Mouse (Mus musculus) kidney, embryonic 16.5 days (tissue): ENCODE results near the gene Olfr1513. TPM values are rescaled to one million over a fixed set of nuclear protein-coding genes. Genes with fewer than 3 reads are reported as not detected.
"Not testable (repeated sequence)": the region's sequence is repeated elsewhere in the genome, so short reads cannot be mapped to it uniquely, and the experiment has no call there.

ENCODE experiments used
- ATAC-seq: fragments of 200-750 bp; cut with Nextera tagmentation; 2 replicates; pipeline ENCODE4 v1.8.0; 2017; ENCODE audit warnings: moderate TSS enrichment; ENCODE audit not compliant: low FRiP score, low TSS enrichment
- H3K27ac ChIP-seq: fragments of 300-500 bp; sonication (generic); 2 replicates; pipeline ENCODE4 v1.5.1; 2014; ENCODE audit warnings: low read length
- H3K27me3 ChIP-seq: fragments of 300-500 bp; sonication (generic); 2 replicates; pipeline ENCODE4 v1.6.1; 2014; ENCODE audit warnings: low read length, control low read depth, mixed read lengths; ENCODE audit not compliant: insufficient read depth
- H3K36me3 ChIP-seq: fragments of 300-500 bp; sonication (generic); 2 replicates; pipeline ENCODE4 v1.6.1; 2014; ENCODE audit warnings: low read length, control low read depth, mixed read lengths; ENCODE audit not compliant: insufficient read depth
- H3K4me1 ChIP-seq: fragments of 300-500 bp; sonication (generic); 2 replicates; pipeline ENCODE4 v1.6.1; 2014; ENCODE audit warnings: low read length, control low read depth, mixed read lengths; ENCODE audit not compliant: insufficient read depth
- H3K4me2 ChIP-seq: fragments of 300-500 bp; sonication (generic); replicated peaks from 2 replicates; pipeline ENCODE4 v1.6.1; 2014; ENCODE audit warnings: low read depth, low read length
- H3K4me3 ChIP-seq: fragments of 300-500 bp; sonication (generic); 2 replicates; pipeline ENCODE4 v1.5.1; 2014; ENCODE audit warnings: mild to moderate bottlenecking, low read length
- H3K9ac ChIP-seq: fragments of 300-500 bp; sonication (generic); replicated peaks from 2 replicates; pipeline ENCODE4 v1.6.1; 2014; ENCODE audit warnings: low read length
- H3K9me3 ChIP-seq: fragments of 300-500 bp; sonication (generic); 2 replicates; pipeline ENCODE4 v1.6.1; 2016; ENCODE audit warnings: low read length, control low read depth
- WGBS: fragments of 180-500 bp; shearing (Covaris S2); extraction: QIAGEN DNeasy Blood & Tissue Kit; methylation state at CpG from one replicate; pipeline ENCODE4 v1.1.7; 2014; 5-methylcytosine and 5-hydroxymethylcytosine counted together
- polyA plus RNA-seq: library from polyadenylated mRNA; unstranded; fragments of >200 nt; fragmentation: Nextera tagmentation; extraction: Ambion mirVana; gene quantifications from 2 replicates; pipeline ENCODE4 v1.2.1, GENCODE M21; 2015

Olfr1513 gene
- polyA plus RNA-seq = not detected in 2 replicates

DNA sequence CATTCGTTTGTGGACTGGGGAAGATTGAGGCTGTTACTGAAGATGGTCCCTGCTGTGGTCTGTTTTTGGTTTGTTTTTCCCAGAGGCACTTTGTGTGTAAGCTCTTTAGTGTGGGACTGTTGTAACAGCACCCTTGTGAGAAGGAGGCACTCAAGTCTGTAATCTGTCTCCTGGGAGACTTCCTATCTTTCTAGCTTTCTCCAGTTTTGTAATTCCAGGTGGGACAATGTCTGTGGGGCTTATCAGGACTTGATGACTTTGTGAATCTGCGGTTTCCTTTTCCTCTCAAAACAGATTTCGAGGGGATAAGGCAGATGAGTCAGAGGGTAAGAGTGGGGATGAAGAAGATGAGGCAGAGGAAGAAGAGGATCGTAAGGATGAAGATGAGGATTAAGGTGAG is at the start of gene Olfr1513:
TSS of gene Olfr1513 (minus strand) at position 101 of the 400 bp plus-strand sequence.
- no peak within 1 kb of the TSS for H3K9ac ChIP-seq
- no peaks in the 10 kb centered on the region for H3K9me3 ChIP-seq
- H3K36me3 ChIP-seq = no peaks in the 10 kb centered on the region
- no peak within 1 kb of the TSS for H3K4me2 ChIP-seq
- H3K4me1 ChIP-seq = no peaks in the 10 kb centered on the region
- no peak within 1 kb of the TSS for H3K4me3 ChIP-seq
- no peak within 1 kb of the TSS for H3K27ac ChIP-seq
- no peaks in the 10 kb centered on the region for H3K27me3 ChIP-seq
- 70% methylated on average over 4 of the region's 4 CpGs for WGBS
- no peak for ATAC-seq

DNA sequence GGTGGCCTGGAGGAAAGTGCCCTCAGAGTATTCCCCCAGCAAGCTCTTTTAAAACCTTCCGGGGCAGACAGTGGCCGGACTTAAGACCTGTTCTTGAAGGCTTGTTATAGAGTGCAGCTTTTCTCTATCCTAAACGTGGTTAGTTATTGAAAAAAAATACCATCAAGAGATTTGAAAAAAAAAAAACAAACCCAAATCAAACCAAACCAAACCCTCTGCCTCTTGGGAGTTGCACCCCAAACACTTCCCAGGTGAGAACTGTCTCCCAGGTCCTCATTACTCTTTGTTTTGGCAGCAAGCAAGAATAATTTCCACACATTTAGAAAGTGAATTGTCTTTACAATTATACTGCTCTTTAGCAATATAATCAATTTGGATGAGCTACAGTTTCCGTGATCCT is 41.1 kb upstream of the Olfr1513 start, which contains the start of gene Olfr1511:
TSS of gene Olfr1511 (minus strand) at position 101 of the 400 bp plus-strand sequence.
- no peak within 1 kb of the TSS for H3K9ac ChIP-seq
- no peak within 1 kb of the TSS for H3K4me3 ChIP-seq
- no peak for ATAC-seq
- H3K27me3 ChIP-seq = no peaks in the 10 kb centered on the region
- no peak within 1 kb of the TSS for H3K27ac ChIP-seq
- H3K9me3 ChIP-seq = no peaks in the 10 kb centered on the region
- no peaks in the 10 kb centered on the region for H3K4me1 ChIP-seq
- H3K4me2 ChIP-seq = no peak within 1 kb of the TSS
- H3K36me3 ChIP-seq = no peaks in the 10 kb centered on the region
- 79% methylated on average over 4 of the region's 4 CpGs for WGBS

GRCm38 (mm10) chr14:52390084-52390848 is 34.1 kb upstream of the Olfr1513 start:
- H3K9me3 ChIP-seq, H3K4me3 ChIP-seq, H3K4me2 ChIP-seq, H3K9ac ChIP-seq, H3K27me3 ChIP-seq, H3K36me3 ChIP-seq, H3K4me1 ChIP-seq, H3K27ac ChIP-seq: not testable (repeated sequence)
- peak; percentile 74 for ATAC-seq
- 82% methylated on average over 9 of the region's 9 CpGs for WGBS

DNA sequence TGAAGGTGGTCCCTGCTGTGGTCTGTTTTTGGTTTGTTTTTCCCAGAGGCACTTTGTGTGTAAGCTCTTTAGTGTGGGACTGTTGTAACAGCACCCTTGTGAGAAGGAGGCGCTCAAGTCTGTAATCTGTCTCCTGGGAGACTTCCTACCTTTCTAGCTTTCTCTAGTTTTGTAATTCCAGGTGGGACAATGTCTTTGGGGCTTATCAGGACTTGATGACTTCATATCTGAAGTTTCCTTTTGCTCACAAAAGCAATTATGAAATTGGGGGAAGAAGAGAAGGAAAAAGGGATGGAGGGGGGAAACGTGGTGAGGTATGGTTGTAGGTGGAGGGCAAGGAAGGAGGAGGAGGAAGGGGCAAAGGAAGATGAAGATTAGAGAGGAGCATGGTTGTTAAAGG is 22.9 kb upstream of the Olfr1513 start, which contains the start of gene Olfr1512:
TSS of gene Olfr1512 (minus strand) at position 101 of the 400 bp plus-strand sequence.
- 78% methylated on average over 2 of the region's 2 CpGs for WGBS
- Histone ChIP-seq H3K27ac (no peak within 1 kb of the TSS), H3K4me3 (no peak within 1 kb of the TSS), H3K36me3 (no peaks in the 10 kb centered on the region), H3K9me3 (no peaks in the 10 kb centered on the region), H3K4me2 (no peak within 1 kb of the TSS), H3K27me3 (no peaks in the 10 kb centered on the region), H3K4me1 (no peaks in the 10 kb centered on the region), H3K9ac (no peak within 1 kb of the TSS)
- ATAC-seq = no peak

DNA sequence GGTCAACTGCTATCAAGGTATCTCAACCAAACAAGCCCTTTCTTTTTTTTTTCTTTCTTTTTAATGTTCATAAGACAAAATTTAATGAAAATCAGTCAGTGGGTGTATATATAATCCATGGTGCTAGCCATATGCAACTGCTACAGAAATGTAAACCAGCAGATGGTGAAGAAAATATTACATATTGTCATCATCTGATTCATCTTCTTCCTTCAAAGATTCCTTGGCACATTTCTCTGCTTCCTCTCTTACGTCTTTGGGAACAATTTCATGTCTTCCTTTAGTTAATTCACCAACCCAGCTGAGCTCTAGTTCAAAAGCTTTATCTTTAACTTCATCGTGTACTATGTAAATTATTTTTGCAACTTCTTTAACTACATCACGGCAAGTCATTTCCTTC is 12.5 kb upstream of the Olfr1513 start:
- Histone ChIP-seq H3K27me3 (no peaks in the 10 kb centered on the region), H3K4me1 (no peaks in the 10 kb centered on the region), H3K36me3 (no peaks in the 10 kb centered on the region), H3K4me3 (no peak overlapping the region), H3K9ac (no peak overlapping the region), H3K9me3 (no peaks in the 10 kb centered on the region), H3K27ac (no peak overlapping the region), H3K4me2 (no peak overlapping the region)
- WGBS = 89% methylated on average over 3 of the region's 3 CpGs
- no peak for ATAC-seq

- no peaks in the 10 kb centered on the region for H3K27me3 ChIP-seq
- no peak overlapping the region for H3K9ac ChIP-seq
- H3K9me3 ChIP-seq = no peaks in the 10 kb centered on the region
- H3K4me1 ChIP-seq = no peaks in the 10 kb centered on the region
- no peak overlapping the region for H3K4me2 ChIP-seq
- no peaks in the 10 kb centered on the region for H3K36me3 ChIP-seq
- H3K27ac ChIP-seq = no peak overlapping the region
- no peak overlapping the region for H3K4me3 ChIP-seq
- 80% methylated on average over 6 of the region's 6 CpGs for WGBS
- no peak for ATAC-seq
Observed at GRCm38 (mm10) chr14:52339512-52339852, 16.7 kb downstream of the Olfr1513 start.

- no peaks in the 10 kb centered on the region for H3K4me1 ChIP-seq
- H3K4me3 ChIP-seq = peak overlapping the region; percentile 25
- no peaks in the 10 kb centered on the region for H3K9me3 ChIP-seq
- peak overlapping the region; percentile 49 for H3K4me2 ChIP-seq
- H3K27me3 ChIP-seq = no peaks in the 10 kb centered on the region
- ATAC-seq = peak; percentile 69; the same call in 1 of the 2 replicates
- no peaks in the 10 kb centered on the region for H3K36me3 ChIP-seq
- no peak overlapping the region for H3K27ac ChIP-seq
- peak overlapping the region; percentile 59 for H3K9ac ChIP-seq
- 29% methylated on average over 21 of the region's 21 CpGs for WGBS
Observed at GRCm38 (mm10) chr14:52338751-52339511, 17.3 kb downstream of the Olfr1513 start.

GRCm38 (mm10) chr14:52332171-52332570 is 24.0 kb downstream of the Olfr1513 start:
- H3K4me2 ChIP-seq = no peak overlapping the region
- H3K27ac ChIP-seq = no peak overlapping the region
- no peak overlapping the region for H3K9ac ChIP-seq
- 75% methylated on average over 1 of the region's 3 CpGs for WGBS
- H3K4me3 ChIP-seq = no peak overlapping the region
- H3K36me3 ChIP-seq = no peaks in the 10 kb centered on the region
- no peak for ATAC-seq
- H3K9me3 ChIP-seq = no peaks in the 10 kb centered on the region
- H3K4me1 ChIP-seq = peaks cover 8% of the 10 kb centered on the region; the same call in 1 of the 2 replicates
- H3K27me3 ChIP-seq = peaks cover 15% of the 10 kb centered on the region; the same call in 1 of the 2 replicates

DNA sequence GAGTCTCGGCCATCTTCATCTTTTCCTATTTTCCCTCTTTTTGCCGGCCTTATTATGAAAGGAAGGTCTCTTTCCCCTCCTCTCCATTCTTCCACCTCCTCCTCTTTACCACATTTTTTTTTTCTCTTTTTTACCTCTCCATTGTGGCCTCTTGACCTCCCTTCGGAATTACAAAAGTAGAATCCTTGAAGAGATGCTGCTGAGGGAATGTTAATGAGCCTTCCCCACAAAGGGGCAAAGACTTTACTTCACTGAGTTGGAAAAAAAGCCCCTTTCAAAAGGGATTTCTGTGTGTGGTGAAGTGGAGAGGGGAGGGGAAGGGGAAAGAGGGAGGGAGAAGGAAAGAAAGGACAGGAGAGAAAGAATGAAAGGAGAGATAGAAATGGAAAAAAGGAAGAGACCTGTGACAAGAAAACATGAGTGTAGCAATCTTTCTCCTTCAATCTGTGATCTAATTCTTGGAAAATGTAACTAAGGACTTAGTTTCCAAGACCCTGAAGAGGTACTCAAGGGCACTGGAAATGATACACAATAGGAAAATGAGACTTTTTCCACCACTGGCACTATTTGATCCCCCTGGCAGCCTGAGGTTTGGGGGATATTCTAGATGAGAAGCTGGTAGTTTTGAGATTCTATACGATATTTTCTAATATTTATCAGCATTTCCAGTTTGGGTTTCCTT is 25.0 kb downstream of the Olfr1513 start:
- Histone ChIP-seq H3K4me3 (no peak overlapping the region), H3K27me3 (peaks cover 20% of the 10 kb centered on the region), H3K4me2 (no peak overlapping the region), H3K27ac (no peak overlapping the region), H3K9me3 (no peaks in the 10 kb centered on the region), H3K4me1 (peaks cover 9% of the 10 kb centered on the region; the same call in 1 of the 2 replicates), H3K36me3 (no peaks in the 10 kb centered on the region), H3K9ac (no peak overlapping the region)
- no peak for ATAC-seq
- 31% methylated on average over 4 of the region's 4 CpGs for WGBS
